Comparison of ENCODE assay signal across 8 mouse cellular contexts in the genomic region with DNA sequence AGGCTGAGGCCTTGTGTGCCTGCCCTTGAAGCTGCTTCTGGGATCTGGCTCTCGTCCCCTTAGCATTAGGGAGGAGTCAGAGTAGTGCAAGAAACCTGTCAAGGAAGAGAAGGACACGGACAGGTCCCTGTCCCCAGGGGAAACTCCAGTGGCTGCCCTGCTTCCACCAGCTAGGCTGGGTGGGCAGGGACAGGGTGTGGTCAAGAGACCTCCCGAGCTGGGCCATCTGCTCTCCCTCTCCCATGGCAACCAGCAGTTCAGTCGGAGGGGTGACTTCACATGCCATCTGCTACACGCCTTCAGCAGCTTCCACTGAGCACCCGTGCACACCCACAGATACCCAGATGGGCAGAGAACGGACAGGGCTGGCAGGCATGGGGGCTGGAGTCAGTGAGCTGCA. TPM values are rescaled to one million over a fixed set of nuclear protein-coding genes. Genes with fewer than 3 reads are reported as not detected.
DNase-seq lines count a peak whose midpoint lies in the region; ATAC-seq and TF ChIP-seq lines count a peak whose summit lies in the region.

No protein-coding gene starts in this region.

- H3K9me3 ChIP-seq in hindbrain, embryonic 11.5 days (ENCODE audit: control insufficient read depth, low read length): no peaks in the 10 kb centered on the region
- no peaks in the 10 kb centered on the region for H3K9me3 ChIP-seq in limb, embryonic 10.5 days (replicated peaks)

- peaks cover 9% of the 10 kb centered on the region for H3K27me3 ChIP-seq in spleen, adult 2 months (ENCODE audit: control insufficient read depth, insufficient read depth, low read length)
- no peaks in the 10 kb centered on the region for H3K27me3 ChIP-seq in hindbrain, embryonic 11.5 days (ENCODE audit: control insufficient read depth, insufficient read depth, low read length)
- no peaks in the 10 kb centered on the region for H3K27me3 ChIP-seq in limb, embryonic 10.5 days (ENCODE audit: low read depth, poor library complexity, severe bottlenecking)

- no peak overlapping the region for H3K4me2 ChIP-seq in hindbrain, embryonic 11.5 days (replicated peaks; ENCODE audit: low read depth, low read length)

- H3K4me1 ChIP-seq in spleen, adult 2 months (ENCODE audit: control insufficient read depth, insufficient read depth, insufficient read length): peaks cover 3% of the 10 kb centered on the region; the same call in 1 of the 2 replicates
- peaks cover 55% of the 10 kb centered on the region for H3K4me1 ChIP-seq in hindbrain, embryonic 11.5 days (replicated peaks; ENCODE audit: control insufficient read depth, insufficient read depth, low read length)
- H3K4me1 ChIP-seq in limb, embryonic 10.5 days: peaks cover 90% of the 10 kb centered on the region

- no peaks in the 10 kb centered on the region for H3K36me3 ChIP-seq in spleen, adult 2 months (ENCODE audit: control insufficient read depth, insufficient read depth, low read length)
- no peaks in the 10 kb centered on the region for H3K36me3 ChIP-seq in hindbrain, embryonic 11.5 days (ENCODE audit: control insufficient read depth, insufficient read depth, low read length)
- peaks cover 20% of the 10 kb centered on the region for H3K36me3 ChIP-seq in limb, embryonic 10.5 days

- H3K4me3 ChIP-seq in spleen, adult 2 months (ENCODE audit: extremely low read depth, insufficient read depth, insufficient read length): no peak overlapping the region
- no peak overlapping the region for H3K4me3 ChIP-seq in hindbrain, embryonic 11.5 days (ENCODE audit: low read depth, low read length)
- no peak overlapping the region for H3K4me3 ChIP-seq in limb, embryonic 10.5 days

- TF ChIP-seq CTCF in spleen, adult 2 months (IDR thresholded peaks at IDR 0.05; ENCODE audit: extremely low read depth, insufficient read depth, insufficient read length, insufficient replicate concordance): no peak

- WGBS in spleen, adult 2 months: 74% methylated on average over 7 of the region's 7 CpGs
- WGBS in hindbrain, embryonic 11.5 days: 29% methylated on average over 7 of the region's 7 CpGs
- 52% methylated on average over 7 of the region's 7 CpGs for WGBS in limb, embryonic 10.5 days

- H3K27ac ChIP-seq in spleen, adult 2 months (ENCODE audit: insufficient read depth, low read length): peak overlapping the region; percentile 23; the same call in 1 of the 2 replicates
- H3K27ac ChIP-seq in hindbrain, embryonic 11.5 days (ENCODE audit: low read depth, low read length): peak overlapping the region; percentile 69
- H3K27ac ChIP-seq in limb, embryonic 10.5 days: peak overlapping the region; percentile 93

- TF ChIP-seq POLR2A in spleen, adult 2 months (IDR thresholded peaks at IDR 0.05; ENCODE audit: low read depth, low read length): no peak

- 0 out of 2 replicates have a peak overlapping the region, but pooled peaks have one; percentile 23 for H3K9ac ChIP-seq in hindbrain, embryonic 11.5 days (ENCODE audit: low read depth, low read length)

- no peak for DNase-seq in frontal cortex, postnatal 14 days (ENCODE audit: low spot score in 2 of 2)
- DNase-seq in spleen, adult 2 months (ENCODE audit: low read depth in 1 of 2, low spot score in 2 of 2): no peak
- DNase-seq in spleen, postnatal 36 days (ENCODE audit: low spot score in 2 of 2): no peak
- DNase-seq in hindbrain, embryonic 11.5 days (ENCODE audit: low spot score): peak; percentile 53
- no peak for DNase-seq in limb, embryonic 10.5 days (ENCODE audit: low spot score)
- DNase-seq in testis, postnatal 10 days (ENCODE audit: low spot score): peak; percentile 43
- DNase-seq in thymus, postnatal 0 days (ENCODE audit: low spot score): no peak

- ATAC-seq in frontal cortex, adult (ENCODE audit: low TSS enrichment): peak; percentile 34
- peak; percentile 26; the same call in 1 of the 2 replicates for ATAC-seq in hindbrain, embryonic 11.5 days (ENCODE audit: low FRiP score)

RNA-seq across cellular contexts. Expression of gene Bcar1, which starts 7.3 kb away (rescaled TPM):
- 20.4 and 25.1 TPM in 2 replicates for polyA plus RNA-seq in spleen, adult 2 months (2012; rRNA removed)
- polyA plus RNA-seq in hindbrain, embryonic 11.5 days (2014; fragmentation: Nextera tagmentation; extraction: Ambion mirVana): 43.3 and 47.3 TPM in 2 replicates
- 50.2 and 50.4 TPM in 2 replicates for polyA plus RNA-seq in limb, embryonic 10.5 days (2016; fragmentation: Nextera tagmentation; extraction: Ambion mirVana)
- 4.1 TPM in 2 replicates for polyA plus RNA-seq in thymus, postnatal 0 days (2015; fragmentation: Nextera tagmentation; extraction: Ambion mirVana)

RNA-seq across cellular contexts. Expression of gene Ctrb1, which starts 45.5 kb away (rescaled TPM):
- 23,675 and 41,549 TPM in 2 replicates for polyA plus RNA-seq in spleen, adult 2 months (2012; rRNA removed)
- not detected in 2 replicates for polyA plus RNA-seq in hindbrain, embryonic 11.5 days (2014; fragmentation: Nextera tagmentation; extraction: Ambion mirVana)
- not detected in 2 replicates for polyA plus RNA-seq in limb, embryonic 10.5 days (2016; fragmentation: Nextera tagmentation; extraction: Ambion mirVana)
- polyA plus RNA-seq in thymus, postnatal 0 days (2015; fragmentation: Nextera tagmentation; extraction: Ambion mirVana): 1.1 TPM in 2 replicates

Comparison
In these comparisons a context has a peak if more than half of its experiments do, and no peak if none do; other contexts are left out.
1. DNase-seq: peak in hindbrain, embryonic 11.5 days (single experiment) and testis, postnatal 10 days (single experiment); none in frontal cortex, postnatal 14 days (0 of 2), spleen, adult 2 months (0 of 2), spleen, postnatal 36 days (0 of 2), limb, embryonic 10.5 days (single experiment) and thymus, postnatal 0 days (single experiment).
2. H3K27ac ChIP-seq: peak in every context shown above with its lines; median percentile 93 in limb, embryonic 10.5 days; 69 in hindbrain, embryonic 11.5 days; 23 in spleen, adult 2 months.
3. RNA of gene Ctrb1, which starts 45.5 kb away (polyA plus RNA-seq): 23,675 to 41,549 TPM in spleen, adult 2 months; 1.1 TPM in thymus, postnatal 0 days, not detected in hindbrain, embryonic 11.5 days and not detected in limb, embryonic 10.5 days; every median in the first group is over 1,000 times any median in the second.